Mouse (Mus musculus): ENCODE data around the gene Naa15.
"Not testable (repeated sequence)": the region's sequence is repeated elsewhere in the genome, so short reads cannot be mapped to it uniquely, and the experiment has no call there.

Gene Naa15

GRCm38 (mm10) chr3:51394881-51395280, 20.1 kb upstream of the Naa15 start:
- DNase-seq (ENCODE audit: low spot score): peak; percentile 17

- DNase-seq (ENCODE audit: low spot score): peak; percentile 24
Observed at GRCm38 (mm10) chr3:51395461-51396145, 19.3 kb upstream of the Naa15 start.

- peak; percentile 87 for DNase-seq (ENCODE audit: low spot score)
Observed at GRCm38 (mm10) chr3:51396219-51397068, 18.5 kb upstream of the Naa15 start, which contains the start of gene Mgarp. TSS of gene Mgarp (minus strand) at chr3:51396738.

- DNase-seq (ENCODE audit: low spot score): no peak
Observed at GRCm38 (mm10) chr3:51397700-51398299, 17.1 kb upstream of the Naa15 start.

GRCm38 (mm10) chr3:51398667-51399066, 16.3 kb upstream of the Naa15 start:
- DNase-seq (ENCODE audit: low spot score): no peak

- DNase-seq (ENCODE audit: low spot score): no peak
Observed at GRCm38 (mm10) chr3:51399531-51399930, 15.4 kb upstream of the Naa15 start.

- no peak for DNase-seq (ENCODE audit: low spot score)
Observed at GRCm38 (mm10) chr3:51400682-51401081, 14.3 kb upstream of the Naa15 start.

- DNase-seq (ENCODE audit: low spot score): not testable (repeated sequence)
Observed at GRCm38 (mm10) chr3:51402054-51402453, 12.9 kb upstream of the Naa15 start.

- no peak for DNase-seq (ENCODE audit: low spot score)
Observed at GRCm38 (mm10) chr3:51402628-51403027, 12.3 kb upstream of the Naa15 start.

GRCm38 (mm10) chr3:51407870-51408560, 6.9 kb upstream of the Naa15 start:
- no peak for DNase-seq (ENCODE audit: low spot score)

GRCm38 (mm10) chr3:51408561-51409183, 6.3 kb upstream of the Naa15 start, which contains the start of gene Ndufc1:
TSS of gene Ndufc1 (minus strand) at chr3:51408988.
- DNase-seq (ENCODE audit: low spot score): peak; percentile 99

- no peak for DNase-seq (ENCODE audit: low spot score)
Observed at GRCm38 (mm10) chr3:51412457-51412856, 2.5 kb upstream of the Naa15 start.

GRCm38 (mm10) chr3:51413276-51413675, 1.7 kb upstream of the Naa15 start:
- DNase-seq (ENCODE audit: low spot score): no peak

- no peak for DNase-seq (ENCODE audit: low spot score)
Observed at GRCm38 (mm10) chr3:51416073-51416363, 1.1 kb downstream of the Naa15 start.

- peak; percentile 58 for DNase-seq (ENCODE audit: low spot score)
Observed at GRCm38 (mm10) chr3:51416364-51417134, 1.6 kb downstream of the Naa15 start.

GRCm38 (mm10) chr3:51417135-51417458, 2.1 kb downstream of the Naa15 start:
- no peak for DNase-seq (ENCODE audit: low spot score)

- DNase-seq (ENCODE audit: low spot score): no peak
Observed at GRCm38 (mm10) chr3:51417485-51417884, 2.5 kb downstream of the Naa15 start.

- no peak for DNase-seq (ENCODE audit: low spot score)
Observed at GRCm38 (mm10) chr3:51417966-51418365, 3.0 kb downstream of the Naa15 start.

- no peak for DNase-seq (ENCODE audit: low spot score)
Observed at GRCm38 (mm10) chr3:51421921-51422320, 7.0 kb downstream of the Naa15 start.

GRCm38 (mm10) chr3:51425394-51425793, 10.4 kb downstream of the Naa15 start:
- no peak for DNase-seq (ENCODE audit: low spot score)

- not testable (repeated sequence) for DNase-seq (ENCODE audit: low spot score)
Observed at GRCm38 (mm10) chr3:51434364-51434763, 19.4 kb downstream of the Naa15 start.

All from retina, embryonic 14.5 days (tissue).